8 mouse cellular contexts compared by ENCODE assay signal in genomic region chr4:132074077-132074932, GRCm38 (mm10). TPM values are rescaled to one million over a fixed set of nuclear protein-coding genes. Genes with fewer than 3 reads are reported as not detected.
DNase-seq lines count a peak whose midpoint lies in the region; ATAC-seq lines count a peak whose summit lies in the region.

Gene Gm10300 (plus strand): TSS chr4:132074697.

- H3K27me3 ChIP-seq in intestine, embryonic 14.5 days (replicated peaks; ENCODE audit: control insufficient read depth, insufficient read depth, low read length) = no peaks in the 10 kb centered on the region
- H3K27me3 ChIP-seq in liver, embryonic 15.5 days = no peaks in the 10 kb centered on the region

- under 1% methylated on average over 36 of the region's 42 CpGs for WGBS in intestine, embryonic 14.5 days
- under 1% methylated on average over 42 of the region's 42 CpGs for WGBS in liver, embryonic 15.5 days (ENCODE audit: insufficient replicate concordance)

- peak within 1 kb of the TSS; percentile 76 for H3K4me3 ChIP-seq in intestine, embryonic 14.5 days (ENCODE audit: low read depth, low read length)
- peak within 1 kb of the TSS; percentile 94 for H3K4me3 ChIP-seq in liver, embryonic 15.5 days (replicated peaks)

- peak within 1 kb of the TSS; percentile 96 for H3K4me2 ChIP-seq in intestine, embryonic 14.5 days (ENCODE audit: low read length)
- peak within 1 kb of the TSS; percentile 86 for H3K4me2 ChIP-seq in liver, embryonic 15.5 days

- H3K36me3 ChIP-seq in intestine, embryonic 14.5 days (ENCODE audit: control insufficient read depth, insufficient read depth, low read length) = no peaks in the 10 kb centered on the region
- peaks cover 40% of the 10 kb centered on the region for H3K36me3 ChIP-seq in liver, embryonic 15.5 days (replicated peaks)

- peak; percentile 40 for ATAC-seq in intestine, embryonic 14.5 days (replicated peaks; ENCODE audit: low FRiP score, low TSS enrichment, low read depth)
- ATAC-seq in liver, embryonic 15.5 days (ENCODE audit: insufficient read depth) = peak; percentile 20

- peaks cover 12% of the 10 kb centered on the region; the same call in 1 of the 2 replicates for H3K4me1 ChIP-seq in intestine, embryonic 14.5 days (replicated peaks; ENCODE audit: control insufficient read depth, insufficient read depth, low read length)
- H3K4me1 ChIP-seq in liver, embryonic 15.5 days (replicated peaks) = peaks cover 84% of the 10 kb centered on the region

- peak; percentile 10 to 34 for DNase-seq in left cerebral cortex, postnatal 36 days (ENCODE audit: low spot score in 2 of 2)
- no peak for DNase-seq in left cerebral cortex, adult 9 months (ENCODE audit: low spot score in 2 of 2)
- peak; percentile 42 to 69 for DNase-seq in cerebellum, postnatal 25 days
- DNase-seq in gastrocnemius, postnatal 4 days (ENCODE audit: low spot score in 2 of 2) = peak; percentile 25 to 41
- DNase-seq in intestine, embryonic 14.5 days (ENCODE audit: low spot score) = peak; percentile 83
- DNase-seq in neural tube, embryonic 10.5 days (ENCODE audit: extremely low spot score, low spot score) = peak; percentile 63
- DNase-seq in thymus, postnatal 4 days = peak; percentile 72

- no peaks in the 10 kb centered on the region for H3K9me3 ChIP-seq in intestine, embryonic 14.5 days (ENCODE audit: control insufficient read depth, low read length)
- H3K9me3 ChIP-seq in liver, embryonic 15.5 days (replicated peaks) = no peaks in the 10 kb centered on the region

- peak within 1 kb of the TSS; percentile 40 for H3K27ac ChIP-seq in intestine, embryonic 14.5 days (ENCODE audit: low read depth)
- peak within 1 kb of the TSS; percentile 99 for H3K27ac ChIP-seq in liver, embryonic 15.5 days (replicated peaks)

- peak within 1 kb of the TSS; percentile 59 for H3K9ac ChIP-seq in intestine, embryonic 14.5 days (ENCODE audit: low read length)
- H3K9ac ChIP-seq in liver, embryonic 15.5 days = peak within 1 kb of the TSS; percentile 98

- intact Hi-C loops in left cerebral cortex, postnatal 36 days (cut with DNase I) = no loop called here

RNA-seq across cellular contexts. Expression of gene Gm10300, which starts in this region (rescaled TPM):
- total RNA-seq in left cerebral cortex, postnatal 36 days (2021) = under 1 TPM in 1 of 2 experiments, not detected in 1; 0.22 TPM
- total RNA-seq in gastrocnemius, postnatal 4 days (2021) = under 1 TPM in 1 of 2 experiments, not detected in 1; 0.10 TPM
- 0.09 TPM in 1 of 2 replicates, not detected in the other for polyA plus RNA-seq in intestine, embryonic 14.5 days (2014; fragmentation: Nextera tagmentation; extraction: Ambion mirVana)
- polyA plus RNA-seq in liver, embryonic 15.5 days (2015; fragmentation: Nextera tagmentation; extraction: Ambion mirVana) = 0.43 and 0.46 TPM in 2 replicates

Comparison
In these comparisons a context has a peak if more than half of its experiments do, and no peak if none do; other contexts are left out.
1. Peak in DNase-seq in left cerebral cortex, postnatal 36 days; RNA of the gene not detected or under 1 TPM.
2. Peak in DNase-seq in gastrocnemius, postnatal 4 days; RNA of the gene not detected or under 1 TPM.
3. Peak in DNase-seq, ATAC-seq, H3K4me3 ChIP-seq, H3K27ac ChIP-seq, H3K9ac ChIP-seq and H3K4me2 ChIP-seq in intestine, embryonic 14.5 days; RNA of the gene not detected or under 1 TPM.
4. Peak in ATAC-seq, H3K4me3 ChIP-seq, H3K27ac ChIP-seq, H3K9ac ChIP-seq and H3K4me2 ChIP-seq in liver, embryonic 15.5 days; RNA of the gene not detected or under 1 TPM.
5. DNase-seq: peak in cerebellum, postnatal 25 days (2 of 2), neural tube, embryonic 10.5 days (single experiment) and thymus, postnatal 4 days (single experiment); none in left cerebral cortex, adult 9 months (0 of 2).